Mouse (Mus musculus) gastrocnemius, postnatal 14 days (tissue): ENCODE data around the gene Sp1. TPM values are rescaled to one million over a fixed set of nuclear protein-coding genes. Genes with fewer than 3 reads are reported as not detected.

Source experiments
- DNase-seq: peaks from one replicate; pipeline ENCODE4 v3.0.0; 2021; ENCODE audit warnings: mixed read lengths
- intact Hi-C: fragments of 180-260 bp; cut with DNase I; formaldehyde crosslinking; loops from one replicate; pipeline ENCODE4 v1.15.1; 2025; ENCODE audit warnings: low total_unique reads
- total RNA-seq, 2 experiments: library from RNA; stranded (reverse); gene quantifications; 2 replicates each; pipeline ENCODE4 v1.2.3; 2021

Sp1 gene
- total RNA-seq, 2 experiments from 2014 or later: 27.5 to 31.2 TPM

GRCm38 (mm10) chr15:102395061-102395460 is 10.9 kb upstream of the Sp1 start:
- DNase-seq: peak; percentile 24

GRCm38 (mm10) chr15:102398629-102399028 is 7.3 kb upstream of the Sp1 start:
- DNase-seq: no peak
- intact Hi-C loops: no loop called here

More at GRCm38 (mm10) chr15:102395061-102395460, 10.9 kb upstream of the Sp1 start:
- intact Hi-C loops: no loop called here

- intact Hi-C loops: no loop called here
- peak; percentile 95 for DNase-seq
These were observed 6.4 kb upstream of the Sp1 start for GRCm38 (mm10) chr15:102399229-102400221.

- intact Hi-C loops: no loop called here
- no peak for DNase-seq
These were observed 5.4 kb upstream of the Sp1 start for GRCm38 (mm10) chr15:102400476-102401045.

GRCm38 (mm10) chr15:102401278-102401677 is 4.7 kb upstream of the Sp1 start:
- intact Hi-C loops: no loop called here

GRCm38 (mm10) chr15:102402210-102402609 is 3.7 kb upstream of the Sp1 start:
- DNase-seq: no peak
- intact Hi-C loops: no loop called here

More at GRCm38 (mm10) chr15:102401278-102401677, 4.7 kb upstream of the Sp1 start:
- DNase-seq: no peak

- no peak for DNase-seq
These were observed 1.1 kb upstream of the Sp1 start for GRCm38 (mm10) chr15:102404608-102405488.

GRCm38 (mm10) chr15:102406196-102406911 is 411 bp downstream of the Sp1 start:
- peak; percentile 90 for DNase-seq
- intact Hi-C loops: no loop called here

More at GRCm38 (mm10) chr15:102404608-102405488, 1.1 kb upstream of the Sp1 start:
- intact Hi-C loops: no loop called here

- DNase-seq: no peak
- intact Hi-C loops: no loop called here
These were observed 1.1 kb downstream of the Sp1 start for GRCm38 (mm10) chr15:102406912-102407580.

GRCm38 (mm10) chr15:102407681-102408557 is 2.0 kb downstream of the Sp1 start:
- intact Hi-C loops: no loop called here

GRCm38 (mm10) chr15:102408558-102409130 is 2.7 kb downstream of the Sp1 start:
- no peak for DNase-seq
- intact Hi-C loops: no loop called here

More at GRCm38 (mm10) chr15:102407681-102408557, 2.0 kb downstream of the Sp1 start:
- DNase-seq: no peak

- intact Hi-C loops: no loop called here
- no peak for DNase-seq
These were observed 3.3 kb downstream of the Sp1 start for GRCm38 (mm10) chr15:102409286-102409685.

GRCm38 (mm10) chr15:102411077-102411476 is 5.1 kb downstream of the Sp1 start:
- DNase-seq: no peak
- intact Hi-C loops: no loop called here

- no peak for DNase-seq
- intact Hi-C loops: no loop called here
These were observed 7.7 kb downstream of the Sp1 start for GRCm38 (mm10) chr15:102413687-102414086.

- intact Hi-C loops: no loop called here
- DNase-seq: no peak
These were observed 11.6 kb downstream of the Sp1 start for GRCm38 (mm10) chr15:102417524-102417923.

- no peak for DNase-seq
- intact Hi-C loops: loop anchor here (5.0 kb wide), 1 partner anchor 39 kb away; no protein-coding TSS in a partner anchor
These were observed 15.0 kb downstream of the Sp1 start for GRCm38 (mm10) chr15:102420986-102421385.

GRCm38 (mm10) chr15:102421437-102421836 is 15.5 kb downstream of the Sp1 start:
- DNase-seq: no peak
- intact Hi-C loops: loop anchor here (5.0 kb wide), 1 partner anchor 39 kb away; no protein-coding TSS in a partner anchor
